Mouse (Mus musculus) embryonic facial prominence, embryonic 11.5 days (tissue): ENCODE results near the gene Tekt1. TPM values are rescaled to one million over a fixed set of nuclear protein-coding genes. Genes with fewer than 3 reads are reported as not detected.
A peak's percentile ranks its signal among the peaks of the same experiment; 100 is the strongest.

Experiments used
- ATAC-seq: fragments of 200-750 bp; cut with Nextera tagmentation; replicated peaks from 2 replicates; pipeline ENCODE4 v1.8.0; 2017; ENCODE audit warnings: low read depth; ENCODE audit not compliant: insufficient number of reproducible peaks, low FRiP score, low TSS enrichment
- DNase-seq: peaks from one replicate; pipeline ENCODE4 v3.0.0-alpha.2; 2015; ENCODE audit warnings: low spot score
- H3K27ac ChIP-seq: fragments of 300-500 bp; sonication (generic); replicated peaks from 2 replicates; pipeline ENCODE4 v1.5.1; 2014; ENCODE audit warnings: mild to moderate bottlenecking, low read depth, low read length, control low read depth
- H3K27me3 ChIP-seq: fragments of 300-500 bp; sonication (generic); 2 replicates; pipeline ENCODE4 v1.6.1; 2014; ENCODE audit warnings: mild to moderate bottlenecking, low read length, moderate library complexity, mixed read lengths; ENCODE audit not compliant: control insufficient read depth, insufficient read depth
- H3K36me3 ChIP-seq: fragments of 300-500 bp; sonication (generic); replicated peaks from 2 replicates; pipeline ENCODE4 v1.6.1; 2014; ENCODE audit warnings: low read depth, mild to moderate bottlenecking, low read length, moderate library complexity, mixed read lengths; ENCODE audit not compliant: control insufficient read depth, insufficient read depth
- H3K4me1 ChIP-seq: fragments of 300-500 bp; sonication (generic); 2 replicates; pipeline ENCODE4 v1.6.1; 2014; ENCODE audit warnings: low read length, mixed read lengths; ENCODE audit not compliant: control insufficient read depth, insufficient read depth
- H3K4me2 ChIP-seq: fragments of 300-500 bp; sonication (generic); 2 replicates; pipeline ENCODE4 v1.6.1; 2014; ENCODE audit warnings: low read depth, mild to moderate bottlenecking, control low read depth, low read length, moderate library complexity
- H3K4me3 ChIP-seq: fragments of 300-500 bp; sonication (generic); 2 replicates; pipeline ENCODE4 v1.5.1; 2014; ENCODE audit warnings: low read depth, low read length, control low read depth
- H3K9ac ChIP-seq: fragments of 300-500 bp; sonication (generic); replicated peaks from 2 replicates; pipeline ENCODE4 v1.6.1; 2014; ENCODE audit warnings: mild to moderate bottlenecking, control low read depth, low read length
- H3K9me3 ChIP-seq: fragments of 300-500 bp; sonication (generic); replicated peaks from 2 replicates; pipeline ENCODE4 v1.6.1; 2016; ENCODE audit warnings: mild to moderate bottlenecking, low read length, inconsistent platforms, mixed read lengths; ENCODE audit not compliant: control insufficient read depth
- WGBS: fragments of 180-500 bp; shearing (Covaris S2); extraction: QIAGEN DNeasy Blood & Tissue Kit; methylation state at CpG from one replicate; pipeline ENCODE4 v1.1.7; 2014; 5-methylcytosine and 5-hydroxymethylcytosine counted together
- polyA plus RNA-seq: library from polyadenylated mRNA; unstranded; fragments of >200 nt; fragmentation: Nextera tagmentation; extraction: Ambion mirVana; gene quantifications from 2 replicates; pipeline ENCODE4 v1.2.1, GENCODE M21; 2014

Tekt1 gene
- polyA plus RNA-seq, 1 experiment from 2014 or later: 6.4 TPM

- Histone ChIP-seq H3K36me3 (no peaks in the 10 kb centered on the region), H3K27me3 (no peaks in the 10 kb centered on the region), H3K4me2 (no peak overlapping the region), H3K9ac (no peak overlapping the region), H3K27ac (no peak overlapping the region), H3K9me3 (no peaks in the 10 kb centered on the region), H3K4me1 (no peaks in the 10 kb centered on the region), H3K4me3 (no peak overlapping the region)
- DNase-seq: no peak
- ATAC-seq: no peak
- 81% methylated on average over 7 of the region's 7 CpGs for WGBS
Observed at GRCm38 (mm10) chr11:72396621-72397020, 34.4 kb upstream of the Tekt1 start.

- H3K4me2 ChIP-seq: no peak overlapping the region
- no peak overlapping the region for H3K27ac ChIP-seq
- no peak overlapping the region; the same call in 1 of the 2 replicates for H3K9ac ChIP-seq
- no peaks in the 10 kb centered on the region for H3K27me3 ChIP-seq
- ATAC-seq: no peak
- H3K4me1 ChIP-seq: no peaks in the 10 kb centered on the region
- H3K9me3 ChIP-seq: no peaks in the 10 kb centered on the region
- H3K4me3 ChIP-seq: no peak overlapping the region
- DNase-seq: peak; percentile 27
- 72% methylated on average over 6 of the region's 6 CpGs for WGBS
- no peaks in the 10 kb centered on the region for H3K36me3 ChIP-seq
Observed at GRCm38 (mm10) chr11:72395652-72396051, 33.4 kb upstream of the Tekt1 start.

GRCm38 (mm10) chr11:72394694-72395093 lies 32.5 kb upstream of the Tekt1 start:
- H3K27me3 ChIP-seq: no peaks in the 10 kb centered on the region
- no peak for DNase-seq

GRCm38 (mm10) chr11:72393669-72394068 lies 31.4 kb upstream of the Tekt1 start:
- Histone ChIP-seq H3K9ac (no peak overlapping the region), H3K27ac (no peak overlapping the region), H3K36me3 (no peaks in the 10 kb centered on the region), H3K9me3 (no peaks in the 10 kb centered on the region), H3K27me3 (no peaks in the 10 kb centered on the region), H3K4me3 (no peak overlapping the region), H3K4me2 (no peak overlapping the region), H3K4me1 (no peaks in the 10 kb centered on the region)
- ATAC-seq (no peak), DNase-seq (no peak)
- WGBS: 59% methylated on average over 5 of the region's 5 CpGs

More at GRCm38 (mm10) chr11:72394694-72395093, 32.5 kb upstream of the Tekt1 start:
- 62% methylated on average over 2 of the region's 2 CpGs for WGBS
- no peak overlapping the region for H3K9ac ChIP-seq
- no peaks in the 10 kb centered on the region for H3K36me3 ChIP-seq
- no peak overlapping the region for H3K27ac ChIP-seq
- no peak overlapping the region for H3K4me2 ChIP-seq
- ATAC-seq: no peak
- H3K4me3 ChIP-seq: no peak overlapping the region
- H3K9me3 ChIP-seq: no peaks in the 10 kb centered on the region
- H3K4me1 ChIP-seq: no peaks in the 10 kb centered on the region

GRCm38 (mm10) chr11:72393243-72393642 lies 31.0 kb upstream of the Tekt1 start:
- Histone ChIP-seq H3K9me3 (no peaks in the 10 kb centered on the region), H3K36me3 (no peaks in the 10 kb centered on the region), H3K27ac (no peak overlapping the region), H3K27me3 (no peaks in the 10 kb centered on the region), H3K4me1 (no peaks in the 10 kb centered on the region), H3K4me3 (no peak overlapping the region), H3K4me2 (no peak overlapping the region), H3K9ac (no peak overlapping the region)
- DNase-seq (no peak), ATAC-seq (no peak)
- 83% methylated on average over 3 of the region's 3 CpGs for WGBS

GRCm38 (mm10) chr11:72391181-72391580 lies 28.9 kb upstream of the Tekt1 start:
- ATAC-seq: no peak
- Histone ChIP-seq H3K27ac (no peak overlapping the region), H3K4me2 (no peak overlapping the region), H3K27me3 (no peaks in the 10 kb centered on the region), H3K4me3 (no peak overlapping the region), H3K36me3 (no peaks in the 10 kb centered on the region), H3K9ac (no peak overlapping the region), H3K9me3 (no peaks in the 10 kb centered on the region), H3K4me1 (no peaks in the 10 kb centered on the region)
- 88% methylated on average over 13 of the region's 13 CpGs for WGBS
- DNase-seq: no peak

- Histone ChIP-seq H3K27ac (no peak overlapping the region), H3K27me3 (no peaks in the 10 kb centered on the region), H3K4me3 (no peak overlapping the region), H3K9ac (no peak overlapping the region), H3K36me3 (no peaks in the 10 kb centered on the region), H3K4me2 (no peak overlapping the region), H3K4me1 (no peaks in the 10 kb centered on the region), H3K9me3 (no peaks in the 10 kb centered on the region)
- 84% methylated on average over 7 of the region's 7 CpGs for WGBS
- ATAC-seq: no peak
- no peak for DNase-seq
Observed at GRCm38 (mm10) chr11:72389407-72390142, 27.3 kb upstream of the Tekt1 start.

GRCm38 (mm10) chr11:72388113-72388529 lies 25.9 kb upstream of the Tekt1 start:
- Histone ChIP-seq H3K36me3 (no peaks in the 10 kb centered on the region), H3K9me3 (no peaks in the 10 kb centered on the region), H3K9ac (no peak overlapping the region), H3K4me2 (no peak overlapping the region), H3K4me3 (no peak overlapping the region), H3K4me1 (no peaks in the 10 kb centered on the region), H3K27ac (no peak overlapping the region), H3K27me3 (no peaks in the 10 kb centered on the region)
- DNase-seq (no peak), ATAC-seq (no peak; the same call in 1 of the 2 replicates)
- 81% methylated on average over 6 of the region's 6 CpGs for WGBS
